Mouse (Mus musculus): ENCODE results near the gene Slc4a5. TPM values are rescaled to one million over a fixed set of nuclear protein-coding genes. Genes with fewer than 3 reads are reported as not detected.

Gene Slc4a5
- total RNA-seq (2017) = not detected in 2 replicates

DNA sequence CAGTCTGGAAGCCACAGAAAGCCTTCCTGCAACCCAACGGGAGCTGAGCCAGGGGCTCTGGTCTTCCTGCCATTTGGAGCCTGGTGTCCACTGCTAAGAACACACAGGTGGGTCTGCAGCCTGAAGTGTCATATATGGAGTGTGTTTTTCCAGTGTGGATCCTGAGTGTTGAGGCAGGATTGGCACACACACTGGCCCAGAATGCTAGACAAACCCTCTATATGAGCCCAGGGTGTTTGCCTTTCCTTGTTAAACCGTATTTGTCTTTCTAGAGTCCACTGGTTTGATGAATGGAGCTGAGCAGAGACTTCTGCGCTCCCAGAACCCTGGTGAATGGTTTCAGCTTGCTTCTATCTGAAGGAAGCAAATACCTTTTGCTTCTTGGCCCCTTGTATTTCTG lies at the start of gene Slc4a5:
TSS of gene Slc4a5 (plus strand) at position 15 of the 400 bp plus-strand sequence.
- ATAC-seq (replicated peaks in 1 of 2; ENCODE audit: insufficient read depth in 1 of 2, low FRiP score in 2 of 2, low TSS enrichment in 1 of 2, low read depth in 1 of 2, poor library complexity in 2 of 2, severe bottlenecking in 2 of 2) = no peak

GRCm38 (mm10) chr6:83169872-83170271 lies 49.8 kb upstream of the Slc4a5 start:
- ATAC-seq (replicated peaks in 1 of 2; ENCODE audit: insufficient read depth in 1 of 2, low FRiP score in 2 of 2, low TSS enrichment in 1 of 2, low read depth in 1 of 2, poor library complexity in 2 of 2, severe bottlenecking in 2 of 2) = no peak

DNA sequence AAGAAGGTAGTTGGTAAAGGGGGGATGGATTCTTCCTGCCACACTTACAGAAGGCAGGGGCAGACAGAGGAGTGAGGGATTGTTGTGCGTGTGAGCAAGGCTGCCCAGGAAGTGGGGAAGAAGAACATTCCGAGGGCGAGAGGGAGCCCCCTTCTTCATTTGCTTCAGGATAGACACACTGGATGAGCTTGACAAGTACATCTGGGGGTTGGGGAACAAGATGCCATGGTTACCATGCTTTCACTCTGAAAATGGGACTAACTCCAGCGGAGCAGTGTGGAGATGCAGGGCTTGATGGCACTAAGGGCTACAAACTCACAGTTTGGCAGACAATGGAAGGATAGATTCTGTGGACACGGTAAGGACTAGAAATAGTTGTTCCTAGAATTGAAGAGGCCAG lies 48.6 kb upstream of the Slc4a5 start:
- ATAC-seq (replicated peaks in 1 of 2; ENCODE audit: insufficient read depth in 1 of 2, low FRiP score in 2 of 2, low TSS enrichment in 1 of 2, low read depth in 1 of 2, poor library complexity in 2 of 2, severe bottlenecking in 2 of 2) = no peak

DNA sequence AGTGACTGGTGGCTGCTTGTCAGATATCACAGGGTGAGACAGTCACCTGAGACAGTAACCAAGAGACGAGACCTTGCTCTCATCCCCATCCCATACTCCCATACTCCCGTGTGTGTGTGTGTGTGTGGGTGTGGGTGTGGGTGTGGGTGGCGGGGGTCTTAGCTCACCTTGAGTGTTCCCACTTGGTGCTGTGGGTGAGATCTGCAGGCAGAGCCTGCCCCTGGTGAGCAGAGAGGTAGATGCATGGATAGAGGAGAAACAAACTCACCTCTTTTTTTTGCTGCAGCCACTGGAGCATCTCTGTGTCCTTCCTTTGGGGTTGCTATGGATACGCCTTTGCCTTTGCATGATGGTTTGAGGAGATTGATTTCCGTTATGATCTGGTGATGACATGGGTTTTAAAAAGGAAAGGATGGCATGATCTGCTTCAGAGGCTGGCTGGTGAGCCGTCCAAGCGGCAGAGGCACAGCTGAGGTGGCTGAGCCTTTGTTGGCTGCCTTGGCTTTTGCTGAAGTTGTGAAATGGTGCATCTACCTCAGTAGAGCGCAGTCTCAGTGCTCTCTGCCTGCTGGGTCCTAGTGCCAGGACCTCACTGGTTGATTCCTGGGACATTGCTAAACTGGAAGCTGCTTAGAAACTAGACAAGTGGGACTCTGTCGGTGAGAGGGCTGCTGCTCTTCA lies 47.2 kb upstream of the Slc4a5 start:
- no peak for ATAC-seq (replicated peaks in 1 of 2; ENCODE audit: insufficient read depth in 1 of 2, low FRiP score in 2 of 2, low TSS enrichment in 1 of 2, low read depth in 1 of 2, poor library complexity in 2 of 2, severe bottlenecking in 2 of 2)

- ATAC-seq (replicated peaks in 1 of 2; ENCODE audit: insufficient read depth in 1 of 2, low FRiP score in 2 of 2, low TSS enrichment in 1 of 2, low read depth in 1 of 2, poor library complexity in 2 of 2, severe bottlenecking in 2 of 2) = no peak
These were observed 43.6 kb upstream of the Slc4a5 start for GRCm38 (mm10) chr6:83175996-83176395.

DNA sequence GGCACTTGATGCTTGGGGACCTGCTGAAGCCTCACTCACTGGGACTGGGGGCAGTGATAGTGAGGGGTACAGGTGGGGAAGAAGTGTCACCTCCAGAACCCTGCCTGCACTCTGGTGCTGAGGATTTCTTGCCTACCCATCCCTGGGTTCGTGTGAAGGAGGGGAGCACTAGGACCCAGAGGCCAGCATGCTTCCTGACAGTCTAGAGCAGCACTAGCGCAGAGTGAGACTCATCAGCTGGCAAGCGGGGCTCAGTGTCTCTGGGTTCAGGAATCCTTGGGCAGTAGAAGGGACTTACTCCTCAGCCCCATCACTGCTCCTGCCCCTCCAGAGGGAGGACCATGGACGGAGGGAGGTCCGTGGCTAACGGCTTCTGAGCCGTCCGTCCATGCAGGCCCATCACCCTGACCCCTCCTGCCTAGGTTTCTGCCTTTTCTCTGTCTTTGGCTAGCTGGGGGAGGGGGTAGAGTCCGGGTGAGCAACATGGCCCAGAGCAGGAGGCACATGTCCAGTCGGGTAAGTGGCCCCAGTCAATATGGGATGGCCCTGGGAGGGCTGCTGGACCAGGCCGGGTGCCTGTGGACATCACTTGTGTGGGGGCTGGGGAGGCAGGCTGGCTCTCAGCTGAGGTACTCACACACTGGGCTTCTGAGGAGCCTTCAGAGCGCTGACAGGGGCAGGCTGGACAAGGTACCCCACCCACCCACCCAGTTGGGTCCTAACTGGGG lies 40.1 kb upstream of the Slc4a5 start:
- ATAC-seq (replicated peaks in 1 of 2; ENCODE audit: insufficient read depth in 1 of 2, low FRiP score in 2 of 2, low TSS enrichment in 1 of 2, low read depth in 1 of 2, poor library complexity in 2 of 2, severe bottlenecking in 2 of 2) = no peak

GRCm38 (mm10) chr6:83180605-83181004 lies 39.0 kb upstream of the Slc4a5 start:
- no peak for ATAC-seq (replicated peaks in 1 of 2; ENCODE audit: insufficient read depth in 1 of 2, low FRiP score in 2 of 2, low TSS enrichment in 1 of 2, low read depth in 1 of 2, poor library complexity in 2 of 2, severe bottlenecking in 2 of 2)

- ATAC-seq (replicated peaks in 1 of 2; ENCODE audit: insufficient read depth in 1 of 2, low FRiP score in 2 of 2, low TSS enrichment in 1 of 2, low read depth in 1 of 2, poor library complexity in 2 of 2, severe bottlenecking in 2 of 2) = peak in 1 of 2 experiments; percentile 33; a peak in 1 of 4 replicates
These were observed 34.7 kb upstream of the Slc4a5 start for GRCm38 (mm10) chr6:83184858-83185435.

DNA sequence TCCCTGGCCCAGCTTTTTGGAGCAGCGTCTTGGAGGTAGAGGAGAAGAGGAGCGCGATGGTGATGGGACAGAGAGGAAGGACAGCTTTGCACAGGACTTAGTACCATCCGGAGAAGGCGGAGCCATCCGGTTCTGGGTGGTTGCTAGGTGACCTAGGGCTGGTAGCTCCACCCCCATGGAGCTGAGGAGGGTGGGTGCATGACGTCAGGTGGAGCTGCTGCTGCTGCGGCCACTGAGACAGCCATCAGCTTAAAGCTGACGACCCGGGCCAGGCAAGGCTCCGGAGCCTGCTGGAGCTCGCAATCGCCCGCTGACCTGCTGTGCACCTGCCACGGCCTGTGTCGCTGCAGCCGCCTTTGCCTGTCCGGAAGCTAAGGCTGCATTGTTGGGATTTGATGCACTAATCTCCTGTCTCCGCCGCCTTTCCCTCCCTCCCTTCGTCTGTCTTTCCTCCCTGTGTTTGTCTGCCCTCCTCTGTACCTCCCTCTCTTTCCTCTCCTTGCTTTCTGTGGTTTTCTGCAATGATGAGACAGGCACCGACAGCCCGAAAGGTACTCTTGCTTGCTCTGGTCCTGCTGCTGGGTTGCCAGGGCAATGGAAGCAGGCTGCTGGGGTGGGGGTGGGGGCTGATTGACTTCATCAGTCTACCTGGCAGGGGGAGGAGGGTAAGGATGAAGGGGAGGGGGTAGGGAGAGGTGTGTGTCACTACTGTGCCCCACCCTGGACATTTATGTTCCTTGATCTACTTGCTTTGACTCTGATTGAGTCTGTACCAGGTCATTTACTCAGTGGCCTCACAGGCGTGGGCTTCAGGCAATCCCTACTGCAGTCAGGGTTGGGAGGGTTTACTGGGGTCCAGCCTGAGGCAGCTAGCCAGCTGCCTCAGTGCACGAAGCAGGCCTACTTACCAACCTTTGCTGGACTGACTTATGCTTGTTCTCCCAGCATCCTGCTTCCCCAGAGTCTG lies 33.5 kb upstream of the Slc4a5 start:
- peak; percentile 72 to 73 for ATAC-seq (replicated peaks in 1 of 2; ENCODE audit: insufficient read depth in 1 of 2, low FRiP score in 2 of 2, low TSS enrichment in 1 of 2, low read depth in 1 of 2, poor library complexity in 2 of 2, severe bottlenecking in 2 of 2)

DNA sequence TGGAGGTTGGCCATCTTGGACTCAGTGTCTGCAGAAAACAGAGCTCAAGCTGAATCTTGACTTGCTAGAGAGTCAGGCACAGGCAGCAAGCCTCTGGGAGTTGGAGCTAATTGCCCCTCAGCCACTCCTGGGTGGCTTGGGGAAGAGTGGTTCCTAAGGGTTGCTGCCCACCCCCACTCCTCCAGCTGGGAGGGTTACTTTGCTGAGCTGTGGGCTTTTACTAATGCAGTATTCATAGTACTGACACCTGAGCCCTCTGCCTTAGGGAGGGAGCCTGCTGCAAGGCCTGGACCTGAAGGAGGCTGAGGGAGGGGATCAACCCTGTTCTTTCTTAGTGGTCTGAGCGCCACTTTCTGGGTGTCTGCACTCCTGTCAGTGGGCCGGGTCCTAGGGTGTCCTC lies 32.7 kb upstream of the Slc4a5 start:
- ATAC-seq (replicated peaks in 1 of 2; ENCODE audit: insufficient read depth in 1 of 2, low FRiP score in 2 of 2, low TSS enrichment in 1 of 2, low read depth in 1 of 2, poor library complexity in 2 of 2, severe bottlenecking in 2 of 2) = no peak

- ATAC-seq (replicated peaks in 1 of 2; ENCODE audit: insufficient read depth in 1 of 2, low FRiP score in 2 of 2, low TSS enrichment in 1 of 2, low read depth in 1 of 2, poor library complexity in 2 of 2, severe bottlenecking in 2 of 2) = no peak
These were observed 26.1 kb upstream of the Slc4a5 start for GRCm38 (mm10) chr6:83193571-83193970.

- ATAC-seq (replicated peaks in 1 of 2; ENCODE audit: insufficient read depth in 1 of 2, low FRiP score in 2 of 2, low TSS enrichment in 1 of 2, low read depth in 1 of 2, poor library complexity in 2 of 2, severe bottlenecking in 2 of 2) = no peak
These were observed 22.2 kb upstream of the Slc4a5 start for GRCm38 (mm10) chr6:83197345-83198004.

DNA sequence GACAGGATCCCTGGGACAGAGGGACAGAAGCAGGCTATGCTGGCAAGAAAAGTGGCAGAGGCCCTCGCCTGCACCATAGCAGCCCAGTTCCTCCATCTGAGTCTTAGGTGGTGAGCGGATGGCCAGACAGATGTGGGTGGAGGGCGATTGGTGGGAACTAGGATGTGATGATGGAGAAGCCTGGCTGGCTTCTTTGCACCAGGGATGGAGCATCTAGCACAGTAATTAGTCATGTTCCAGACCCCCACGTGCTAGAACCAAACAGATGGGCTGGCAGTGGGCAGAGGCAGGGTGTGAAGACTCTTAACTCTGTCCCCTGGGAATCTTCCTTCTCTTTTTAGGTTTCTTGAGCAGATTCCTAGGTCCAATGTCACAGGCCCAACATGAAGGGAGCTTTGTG lies 16.3 kb upstream of the Slc4a5 start:
- no peak for ATAC-seq (replicated peaks in 1 of 2; ENCODE audit: insufficient read depth in 1 of 2, low FRiP score in 2 of 2, low TSS enrichment in 1 of 2, low read depth in 1 of 2, poor library complexity in 2 of 2, severe bottlenecking in 2 of 2)

DNA sequence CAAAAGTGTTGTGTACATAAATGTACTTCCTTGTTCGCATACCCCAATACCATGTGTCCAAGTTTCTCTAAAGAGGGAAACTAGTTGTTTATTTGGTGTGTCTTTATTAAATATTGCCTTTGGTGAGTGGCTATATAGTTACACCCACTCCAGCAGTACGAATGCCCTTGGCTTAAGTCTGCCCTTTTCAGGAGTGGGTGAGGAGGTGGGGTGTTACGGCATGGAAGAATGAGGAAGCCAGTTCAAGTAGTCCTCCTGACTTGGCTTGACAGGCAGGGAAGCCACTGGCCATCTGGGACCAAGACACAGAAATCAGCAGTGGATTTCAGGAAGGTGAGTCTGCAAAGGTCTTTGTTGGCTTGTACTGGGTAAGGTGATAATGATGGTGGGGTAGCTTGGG lies 13.8 kb upstream of the Slc4a5 start:
- ATAC-seq (replicated peaks in 1 of 2; ENCODE audit: insufficient read depth in 1 of 2, low FRiP score in 2 of 2, low TSS enrichment in 1 of 2, low read depth in 1 of 2, poor library complexity in 2 of 2, severe bottlenecking in 2 of 2) = no peak

- no peak for ATAC-seq (replicated peaks in 1 of 2; ENCODE audit: insufficient read depth in 1 of 2, low FRiP score in 2 of 2, low TSS enrichment in 1 of 2, low read depth in 1 of 2, poor library complexity in 2 of 2, severe bottlenecking in 2 of 2)
These were observed 13.3 kb upstream of the Slc4a5 start for GRCm38 (mm10) chr6:83206321-83206720.

DNA sequence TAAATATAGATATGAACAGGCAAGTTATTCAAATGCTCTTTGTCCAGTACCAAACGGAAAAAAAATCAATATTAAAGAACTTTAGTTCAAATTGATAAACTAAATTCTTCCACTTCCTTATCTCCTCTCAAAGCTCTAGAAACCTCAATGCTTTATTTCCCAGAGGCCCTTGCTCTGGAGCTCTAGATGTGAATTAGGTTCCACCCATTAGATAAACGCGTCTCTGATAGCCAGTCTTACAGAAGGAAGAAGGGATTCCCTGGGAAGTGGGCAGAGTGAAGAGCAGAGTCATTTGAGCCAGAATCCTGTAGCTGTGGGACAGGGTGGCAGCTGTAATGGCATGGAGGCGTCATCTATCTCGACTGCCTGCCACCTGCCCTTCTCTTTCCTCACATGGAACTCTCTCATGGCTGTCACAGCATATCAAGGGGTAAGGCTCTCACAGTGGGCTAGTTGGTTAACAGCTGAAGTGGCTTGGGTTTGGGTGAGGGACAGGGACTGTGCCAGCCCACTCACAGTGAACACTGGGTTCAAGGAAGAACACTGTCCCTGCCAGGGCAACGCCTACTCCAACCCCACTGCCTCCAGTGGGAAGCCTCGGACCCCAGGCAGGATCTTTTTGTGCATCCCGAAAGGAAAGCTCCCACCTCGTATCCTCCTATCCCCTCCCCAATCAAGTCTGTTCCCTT lies 12.1 kb upstream of the Slc4a5 start:
- no peak for ATAC-seq (replicated peaks in 1 of 2; ENCODE audit: insufficient read depth in 1 of 2, low FRiP score in 2 of 2, low TSS enrichment in 1 of 2, low read depth in 1 of 2, poor library complexity in 2 of 2, severe bottlenecking in 2 of 2)

DNA sequence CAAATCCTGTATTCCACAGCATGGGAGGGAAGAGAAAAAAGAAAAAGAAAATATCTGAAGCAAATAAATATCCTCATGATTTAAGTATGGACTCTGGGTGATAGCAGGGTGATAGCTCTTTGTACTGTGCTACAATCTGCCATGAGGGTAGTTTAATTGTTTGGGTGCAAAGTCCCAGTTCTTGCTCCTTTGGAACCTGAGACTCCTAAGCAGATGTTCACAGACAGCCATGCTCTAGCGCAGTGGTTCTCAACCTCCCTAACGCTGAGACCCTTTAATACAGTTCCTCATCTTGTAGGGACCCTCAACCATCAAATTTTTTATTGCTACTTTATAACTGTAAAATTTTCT lies 11.6 kb upstream of the Slc4a5 start:
- no peak for ATAC-seq (replicated peaks in 1 of 2; ENCODE audit: insufficient read depth in 1 of 2, low FRiP score in 2 of 2, low TSS enrichment in 1 of 2, low read depth in 1 of 2, poor library complexity in 2 of 2, severe bottlenecking in 2 of 2)
